Mouse (Mus musculus) liver, adult 2 months (tissue): ENCODE results near the gene Psmd2. TPM values are rescaled to one million over a fixed set of nuclear protein-coding genes. Genes with fewer than 3 reads are reported as not detected.
A peak's percentile ranks its signal among the peaks of the same experiment; 100 is the strongest.

ENCODE experiments used
- DNase-seq: peaks from one replicate; pipeline ENCODE4 v3.0.0-alpha.2; 2011; ENCODE audit warnings: low read depth, low spot score; ENCODE audit errors: extremely low read depth
- H3K27ac ChIP-seq: fragments of 200-500 bp; replicated peaks from 2 replicates; pipeline ENCODE4 v1.5.1; 2012; ENCODE audit warnings: low read depth, mild to moderate bottlenecking, control low read depth, inconsistent platforms, low read length; ENCODE audit not compliant: insufficient read depth
- H3K27me3 ChIP-seq: fragments of 200-500 bp; 2 replicates; pipeline ENCODE4 v1.6.1; 2012; ENCODE audit warnings: mild to moderate bottlenecking, moderate library complexity, low read length, inconsistent platforms; ENCODE audit not compliant: control insufficient read depth, insufficient read depth
- H3K36me3 ChIP-seq: fragments of 200-500 bp; 2 replicates; pipeline ENCODE4 v1.6.1; 2012; ENCODE audit warnings: low read length, inconsistent platforms; ENCODE audit not compliant: control insufficient read depth, insufficient read depth
- H3K4me1 ChIP-seq: fragments of 200-500 bp; 2 replicates; pipeline ENCODE4 v1.6.1; 2011; ENCODE audit warnings: low read length; ENCODE audit not compliant: control insufficient read depth, insufficient read depth
- H3K4me3 ChIP-seq: fragments of 200-500 bp; 2 replicates; pipeline ENCODE4 v1.5.1; 2011; ENCODE audit warnings: low read depth, mild to moderate bottlenecking, control low read depth, low read length, moderate library complexity; ENCODE audit not compliant: insufficient read depth
- H3K79me2 ChIP-seq: fragments of 200-500 bp; 2 replicates; pipeline ENCODE4 v1.6.1; 2012; ENCODE audit warnings: inconsistent platforms, mild to moderate bottlenecking, low read length, moderate library complexity; ENCODE audit not compliant: control insufficient read depth, insufficient read depth
- H3K9ac ChIP-seq: fragments of 200-500 bp; 2 replicates; pipeline ENCODE4 v1.6.1; 2012; ENCODE audit warnings: low read depth, mild to moderate bottlenecking, control low read depth, inconsistent platforms, low read length
- CTCF ChIP-seq: fragments of 200-500 bp; IDR thresholded peaks from 2 replicates; pipeline ENCODE4 v1.5.1; 2011; ENCODE audit warnings: low read depth, low read length, control low read depth
- POLR2A ChIP-seq: fragments of 200-500 bp; IDR thresholded peaks from 2 replicates; pipeline ENCODE4 v1.6.1; 2011; ENCODE audit warnings: low read length, control low read depth; ENCODE audit not compliant: insufficient read depth; ENCODE audit errors: extremely low read depth
- WGBS: fragments of 180-500 bp; shearing (Covaris S2); methylation state at CpG from one replicate; pipeline ENCODE4 v1.1.7; 2018; 5-methylcytosine and 5-hydroxymethylcytosine counted together
- polyA plus RNA-seq: library from polyadenylated mRNA; depleted of rRNA; stranded (reverse); fragments of >200 nt; gene quantifications from 2 replicates; pipeline ENCODE4 v1.2.3, GENCODE M21; 2012
- total RNA-seq: library from RNA; depleted of rRNA; stranded (reverse); fragments of >200 nt; gene quantifications from 2 replicates; pipeline ENCODE4 v1.2.3, GENCODE M21; 2014

The Psmd2 gene
- total and polyA plus RNA-seq, 2 experiments: 85.0 to 138 TPM

- WGBS: 81% methylated on average over 8 of the region's 8 CpGs
- Histone ChIP-seq H3K27me3 (no peaks in the 10 kb centered on the region), H3K27ac (no peak overlapping the region), H3K79me2 (no peaks in the 10 kb centered on the region), H3K4me1 (peaks cover 4% of the 10 kb centered on the region; the same call in 1 of the 2 replicates), H3K9ac (no peak overlapping the region), H3K4me3 (no peak overlapping the region), H3K36me3 (peaks cover 15% of the 10 kb centered on the region)
- no peak for TF ChIP-seq POLR2A
- no peak for DNase-seq
Observed at GRCm38 (mm10) chr16:20694781-20695180, 43.3 kb downstream of the Psmd2 start.

- Histone ChIP-seq H3K36me3 (peaks cover 5% of the 10 kb centered on the region), H3K4me3 (peak overlapping the region; percentile 18; the same call in 1 of the 2 replicates), H3K79me2 (no peaks in the 10 kb centered on the region), H3K27ac (no peak overlapping the region), H3K27me3 (no peaks in the 10 kb centered on the region), H3K4me1 (peaks cover 4% of the 10 kb centered on the region; the same call in 1 of the 2 replicates), H3K9ac (no peak overlapping the region; the same call in 1 of the 2 replicates)
- 12% methylated on average over 46 of the region's 46 CpGs for WGBS
- DNase-seq: no peak
- TF ChIP-seq POLR2A: no peak
- TF ChIP-seq CTCF: no peak
Observed at GRCm38 (mm10) chr16:20695622-20696323, 44.3 kb downstream of the Psmd2 start.

GRCm38 (mm10) chr16:20699266-20699665, 47.8 kb downstream of the Psmd2 start:
- DNase-seq: no peak
- no peak overlapping the region for H3K9ac ChIP-seq
- 88% methylated on average over 5 of the region's 5 CpGs for WGBS
- no peak overlapping the region for H3K4me3 ChIP-seq
- H3K27me3 ChIP-seq: no peaks in the 10 kb centered on the region
- TF ChIP-seq CTCF (no peak), POLR2A (no peak)
- H3K36me3 ChIP-seq: no peaks in the 10 kb centered on the region
- no peak overlapping the region for H3K27ac ChIP-seq
- no peaks in the 10 kb centered on the region for H3K79me2 ChIP-seq
- H3K4me1 ChIP-seq: peaks cover 4% of the 10 kb centered on the region; the same call in 1 of the 2 replicates

DNA sequence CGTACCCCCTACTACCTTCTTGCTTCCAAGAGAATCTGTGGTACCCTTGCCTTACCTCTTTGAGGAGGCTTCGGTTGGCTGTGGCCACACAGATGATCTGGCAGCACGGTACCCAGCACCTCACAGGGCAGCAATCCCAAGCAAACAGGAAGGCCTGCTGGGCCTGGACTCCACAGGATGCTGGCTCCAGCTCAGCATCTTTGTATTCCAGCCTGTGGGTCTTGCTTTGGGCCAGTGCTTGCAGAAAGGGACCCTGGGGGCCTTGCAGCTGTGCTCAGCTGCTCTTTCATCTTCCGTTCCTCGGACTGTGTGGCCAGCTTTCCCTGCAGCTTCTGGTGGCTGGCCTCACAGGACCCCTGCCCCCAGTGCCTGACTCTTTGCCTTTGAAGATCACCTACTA, 48.6 kb downstream of the Psmd2 start:
- Histone ChIP-seq H3K4me1 (peaks cover 4% of the 10 kb centered on the region; the same call in 1 of the 2 replicates), H3K27ac (no peak overlapping the region), H3K9ac (no peak overlapping the region), H3K79me2 (no peaks in the 10 kb centered on the region), H3K27me3 (no peaks in the 10 kb centered on the region), H3K4me3 (no peak overlapping the region), H3K36me3 (no peaks in the 10 kb centered on the region)
- DNase-seq: no peak
- 69% methylated on average over 5 of the region's 5 CpGs for WGBS
- TF ChIP-seq POLR2A: no peak
- TF ChIP-seq CTCF: no peak

GRCm38 (mm10) chr16:20701316-20701715, 49.9 kb downstream of the Psmd2 start:
- 81% methylated on average over 7 of the region's 7 CpGs for WGBS
- Histone ChIP-seq H3K79me2 (no peaks in the 10 kb centered on the region), H3K4me1 (peaks cover 1% of the 10 kb centered on the region; the same call in 1 of the 2 replicates), H3K27me3 (no peaks in the 10 kb centered on the region), H3K4me3 (no peak overlapping the region), H3K36me3 (no peaks in the 10 kb centered on the region), H3K9ac (no peak overlapping the region), H3K27ac (no peak overlapping the region)
- no peak for DNase-seq
- TF ChIP-seq POLR2A (no peak), CTCF (no peak)
